Mouse (Mus musculus) erythroblast, embryonic 14.5 days (primary cell): ENCODE results near the gene Pitpna.

Source experiments
- GATA1 ChIP-seq: IDR thresholded peaks from 2 replicates; pipeline ENCODE4 v1.6.1; 2012; ENCODE audit warnings: low read length, inconsistent platforms, mixed read lengths
- TAL1 ChIP-seq: IDR thresholded peaks from 3 replicates; pipeline ENCODE4 v1.6.1; 2012; ENCODE audit warnings: low read length, inconsistent platforms, mixed read lengths

DNA sequence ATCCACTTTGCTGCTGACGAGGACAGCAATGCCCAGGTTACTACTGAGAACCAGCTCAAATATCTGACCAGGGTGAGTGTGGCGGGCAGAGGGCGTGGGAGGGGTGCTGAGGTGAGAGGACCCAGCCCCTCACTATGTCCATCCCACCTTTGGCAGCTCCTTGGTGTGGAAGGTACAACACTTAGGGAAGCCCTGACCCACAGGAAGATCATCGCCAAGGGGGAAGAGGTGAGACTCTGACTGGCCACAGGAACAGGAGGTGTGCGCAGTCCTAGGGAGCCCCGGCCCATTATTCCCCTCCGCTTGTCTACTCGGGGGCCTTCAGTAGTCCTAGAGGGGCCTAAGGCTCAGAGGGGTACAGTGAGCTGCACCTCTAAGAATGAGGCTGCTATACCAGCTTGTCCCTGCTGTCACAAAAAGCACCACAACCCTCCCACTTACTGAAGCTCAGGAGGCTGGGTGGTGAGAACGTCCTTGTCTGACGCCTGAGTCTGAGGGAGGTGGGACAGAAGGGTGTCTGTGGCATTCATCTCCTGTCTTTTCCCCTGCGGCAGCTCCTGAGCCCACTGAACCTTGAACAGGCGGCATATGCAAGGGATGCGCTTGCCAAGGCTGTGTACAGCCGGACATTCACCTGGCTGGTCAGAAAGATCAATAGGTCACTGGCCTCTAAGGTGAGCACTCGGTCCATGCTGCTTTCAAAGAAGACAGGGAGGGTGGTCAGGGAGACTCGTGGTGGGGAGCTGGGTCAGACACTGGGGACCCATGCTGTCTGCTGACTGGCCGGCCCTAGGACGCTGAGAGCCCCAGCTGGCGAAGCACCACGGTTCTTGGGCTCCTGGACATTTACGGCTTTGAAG lies 73.3 kb downstream of the Pitpna start:
- TF ChIP-seq TAL1 (no peak), GATA1 (no peak)
